Mouse (Mus musculus) A20 (cell line): ENCODE data around the gene Zfp777.

ENCODE experiments used
- DNase-seq: peaks from one replicate; pipeline ENCODE4 v3.0.0-alpha.2; 2011; ENCODE audit warnings: low read depth, low spot score

The Zfp777 gene

GRCm38 (mm10) chr6:48048426-48049272, at the start of gene Zfp777:
Gene Zfp777, minus strand, starts transcription at chr6:48048911.
- DNase-seq: peak; percentile 81

- DNase-seq: peak; percentile 78
Observed at GRCm38 (mm10) chr6:48086957-48087715, 38.4 kb upstream of the Zfp777 start.

- DNase-seq: peak; percentile 94
Observed at GRCm38 (mm10) chr6:48086471-48086878, 37.8 kb upstream of the Zfp777 start, which contains the start of gene Zfp746. Gene Zfp746, minus strand, starts transcription at chr6:48086593.

- DNase-seq: peak; percentile 70
Observed at GRCm38 (mm10) chr6:48085521-48086404, 37.1 kb upstream of the Zfp777 start.

- peak; percentile 59 for DNase-seq
Observed at GRCm38 (mm10) chr6:48083733-48084191, 35.1 kb upstream of the Zfp777 start.

- no peak for DNase-seq
Observed at GRCm38 (mm10) chr6:48081952-48082351, 33.2 kb upstream of the Zfp777 start.

GRCm38 (mm10) chr6:48081021-48081420, 32.3 kb upstream of the Zfp777 start:
- DNase-seq: no peak

GRCm38 (mm10) chr6:48073316-48073715, 24.6 kb upstream of the Zfp777 start:
- peak; percentile 80 for DNase-seq

- no peak for DNase-seq
Observed at GRCm38 (mm10) chr6:48067492-48067891, 18.8 kb upstream of the Zfp777 start.

GRCm38 (mm10) chr6:48065587-48066075, 16.9 kb upstream of the Zfp777 start:
- DNase-seq: no peak

GRCm38 (mm10) chr6:48064451-48064850, 15.7 kb upstream of the Zfp777 start:
- DNase-seq: no peak

GRCm38 (mm10) chr6:48063940-48064339, 15.2 kb upstream of the Zfp777 start:
- DNase-seq: no peak

- no peak for DNase-seq
Observed at GRCm38 (mm10) chr6:48060895-48061294, 12.2 kb upstream of the Zfp777 start.

GRCm38 (mm10) chr6:48060421-48060820, 11.7 kb upstream of the Zfp777 start:
- no peak for DNase-seq

GRCm38 (mm10) chr6:48052136-48052535, 3.4 kb upstream of the Zfp777 start:
- DNase-seq: peak; percentile 55

- peak; percentile 59 for DNase-seq
Observed at GRCm38 (mm10) chr6:48051666-48052065, 3.0 kb upstream of the Zfp777 start.

GRCm38 (mm10) chr6:48049273-48050065, 758 bp upstream of the Zfp777 start:
- DNase-seq: peak; percentile 78

- peak; percentile 69 for DNase-seq
Observed at GRCm38 (mm10) chr6:48047450-48048351, 1.0 kb downstream of the Zfp777 start.

- no peak for DNase-seq
Observed at GRCm38 (mm10) chr6:48047114-48047449, 1.6 kb downstream of the Zfp777 start.
